Mouse (Mus musculus) retina, postnatal 7 days (tissue): ENCODE measurements at regions not wholly inside any gene's neighbourhood (a gene's known extent, or its start where the extent isn't known, plus 50 kb on each side); places are given as distances from the start of the nearest gene placed in this dataset.

Experiments used
- DNase-seq: peaks from one replicate; pipeline ENCODE4 v3.0.0-alpha.2; 2012; ENCODE audit warnings: low read depth, low spot score

- no peak for DNase-seq
Observed at GRCm38 (mm10) chr8:92071305-92072253, 269.7 kb upstream of the Irx3 start.

GRCm38 (mm10) chr8:92070704-92071103 is 268.8 kb upstream of the Irx3 start:
- no peak for DNase-seq

- no peak for DNase-seq
Observed at GRCm38 (mm10) chr8:92066435-92066834, 264.6 kb upstream of the Irx3 start.

- DNase-seq: no peak
Observed at GRCm38 (mm10) chr8:92065554-92066239, 263.8 kb upstream of the Irx3 start.

GRCm38 (mm10) chr8:92064971-92065370 is 263.1 kb upstream of the Irx3 start:
- no peak for DNase-seq

GRCm38 (mm10) chr8:92064175-92064821 is 262.4 kb upstream of the Irx3 start:
- DNase-seq: no peak

GRCm38 (mm10) chr8:92063333-92063732 is 261.5 kb upstream of the Irx3 start:
- DNase-seq: no peak

- no peak for DNase-seq
Observed at GRCm38 (mm10) chr8:92059471-92059870, 257.6 kb upstream of the Irx3 start.

- DNase-seq: no peak
Observed at GRCm38 (mm10) chr8:92058953-92059352, 257.1 kb upstream of the Irx3 start.

GRCm38 (mm10) chr8:92057857-92058256 is 256.0 kb upstream of the Irx3 start:
- no peak for DNase-seq

- DNase-seq: no peak
Observed at GRCm38 (mm10) chr8:92055590-92055989, 253.7 kb upstream of the Irx3 start.

- no peak for DNase-seq
Observed at GRCm38 (mm10) chr8:92044695-92045094, 242.8 kb upstream of the Irx3 start.

GRCm38 (mm10) chr8:92042951-92043350 is 241.1 kb upstream of the Irx3 start:
- DNase-seq: no peak

- no peak for DNase-seq
Observed at GRCm38 (mm10) chr8:92029954-92030353, 228.1 kb upstream of the Irx3 start.

GRCm38 (mm10) chr8:92029516-92029915 is 227.6 kb upstream of the Irx3 start:
- no peak for DNase-seq

GRCm38 (mm10) chr8:92028308-92028707 is 226.4 kb upstream of the Irx3 start:
- no peak for DNase-seq

- DNase-seq: no peak
Observed at GRCm38 (mm10) chr8:92024133-92024532, 222.3 kb upstream of the Irx3 start.

GRCm38 (mm10) chr8:92021521-92021920 is 219.7 kb upstream of the Irx3 start:
- DNase-seq: no peak

GRCm38 (mm10) chr8:92014704-92015103 is 212.8 kb upstream of the Irx3 start:
- DNase-seq: no peak

GRCm38 (mm10) chr8:92013183-92013582 is 211.3 kb upstream of the Irx3 start:
- DNase-seq: no peak

GRCm38 (mm10) chr8:92010412-92010811 is 208.5 kb upstream of the Irx3 start:
- DNase-seq: no peak
